Mouse (Mus musculus): ENCODE measurements around the gene Vmn1r192.

DNA sequence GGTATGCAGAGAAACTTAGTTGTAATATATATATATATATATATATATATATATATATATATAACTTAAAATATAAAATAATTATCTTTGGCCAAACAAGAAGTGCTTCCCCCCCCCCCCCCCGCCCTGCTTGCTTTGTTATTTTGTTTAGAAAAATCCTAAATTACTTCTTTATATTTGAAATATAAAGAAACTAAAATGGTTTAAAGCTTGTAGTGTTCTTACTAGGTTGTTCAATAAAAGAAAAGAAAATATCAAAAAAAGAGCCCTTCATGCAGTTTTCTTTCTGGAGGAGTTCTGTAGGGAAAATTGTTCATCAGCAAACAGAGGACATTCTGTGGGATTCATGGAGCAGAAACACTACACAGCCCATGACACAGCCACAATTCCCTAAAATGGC, 7.1 kb downstream of the Vmn1r192 start, which contains the start of gene Vmn1r191:
- TF ChIP-seq MAFK (IDR thresholded peaks at IDR 0.05; ENCODE audit: insufficient read depth, low read depth, low read length), result no peak
- no peak for TF ChIP-seq ZNF384 (IDR thresholded peaks at IDR 0.05; ENCODE audit: low read depth, low read length)
- TF ChIP-seq HCFC1 (IDR thresholded peaks at IDR 0.05; ENCODE audit: borderline replicate concordance, insufficient read depth, low read length), result no peak
- no peak for TF ChIP-seq ZC3H11A (IDR thresholded peaks at IDR 0.05; ENCODE audit: borderline replicate concordance, low read depth, low read length)
- no peak for TF ChIP-seq CHD2 (IDR thresholded peaks at IDR 0.05; ENCODE audit: low read depth, low read length)
